Mouse (Mus musculus) heart, embryonic 16.5 days (tissue): ENCODE results near the gene Olfr147. TPM values are rescaled to one million over a fixed set of nuclear protein-coding genes. Genes with fewer than 3 reads are reported as not detected.
"Not testable (repeated sequence)": the region's sequence is repeated elsewhere in the genome, so short reads cannot be mapped to it uniquely, and the experiment has no call there.

Source experiments
- ATAC-seq: fragments of 200-750 bp; cut with Nextera tagmentation; replicated peaks from 2 replicates; pipeline ENCODE4 v1.8.0; 2017; ENCODE audit warnings: moderate number of reproducible peaks; ENCODE audit not compliant: insufficient read depth, low FRiP score; ENCODE audit errors: extremely low read depth
- H3K27ac ChIP-seq: fragments of 300-500 bp; sonication (generic); 2 replicates; pipeline ENCODE4 v1.5.1; 2014; ENCODE audit warnings: mild to moderate bottlenecking, low read length, control low read depth, moderate library complexity
- H3K27me3 ChIP-seq: fragments of 300-500 bp; sonication (generic); 2 replicates; pipeline ENCODE4 v1.6.1; 2014; ENCODE audit warnings: low read length, mixed read lengths; ENCODE audit not compliant: control insufficient read depth, insufficient read depth
- H3K36me3 ChIP-seq: fragments of 300-500 bp; sonication (generic); 2 replicates; pipeline ENCODE4 v1.6.1; 2014; ENCODE audit not compliant: control insufficient read depth, insufficient read depth
- H3K4me1 ChIP-seq: fragments of 300-500 bp; sonication (generic); 2 replicates; pipeline ENCODE4 v1.6.1; 2014; ENCODE audit warnings: low read length, mixed read lengths; ENCODE audit not compliant: control insufficient read depth, insufficient read depth
- H3K4me2 ChIP-seq: fragments of 300-500 bp; sonication (generic); 2 replicates; pipeline ENCODE4 v1.6.1; 2014; ENCODE audit warnings: low read depth, mild to moderate bottlenecking, control low read depth, low read length
- H3K4me3 ChIP-seq: fragments of 300-500 bp; sonication (generic); 2 replicates; pipeline ENCODE4 v1.5.1; 2014; ENCODE audit warnings: mild to moderate bottlenecking, control low read depth, low read length
- H3K9ac ChIP-seq: fragments of 300-500 bp; sonication (generic); 2 replicates; pipeline ENCODE4 v1.6.1; 2014; ENCODE audit warnings: low read length, control low read depth
- H3K9me3 ChIP-seq: fragments of 300-500 bp; sonication (generic); replicated peaks from 2 replicates; pipeline ENCODE4 v1.6.1; 2016; ENCODE audit warnings: low read length; ENCODE audit not compliant: control insufficient read depth
- WGBS: fragments of 180-500 bp; shearing (Covaris S2); extraction: QIAGEN DNeasy Blood & Tissue Kit; methylation state at CpG from one replicate; pipeline ENCODE4 v1.1.7; 2014; 5-methylcytosine and 5-hydroxymethylcytosine counted together
- polyA plus RNA-seq: library from polyadenylated mRNA; unstranded; fragments of >200 nt; fragmentation: Nextera tagmentation; extraction: Ambion mirVana; gene quantifications from 2 replicates; pipeline ENCODE4 v1.2.1, GENCODE M21; 2015

Olfr147 gene
- polyA plus RNA-seq, result not detected in 2 replicates

DNA sequence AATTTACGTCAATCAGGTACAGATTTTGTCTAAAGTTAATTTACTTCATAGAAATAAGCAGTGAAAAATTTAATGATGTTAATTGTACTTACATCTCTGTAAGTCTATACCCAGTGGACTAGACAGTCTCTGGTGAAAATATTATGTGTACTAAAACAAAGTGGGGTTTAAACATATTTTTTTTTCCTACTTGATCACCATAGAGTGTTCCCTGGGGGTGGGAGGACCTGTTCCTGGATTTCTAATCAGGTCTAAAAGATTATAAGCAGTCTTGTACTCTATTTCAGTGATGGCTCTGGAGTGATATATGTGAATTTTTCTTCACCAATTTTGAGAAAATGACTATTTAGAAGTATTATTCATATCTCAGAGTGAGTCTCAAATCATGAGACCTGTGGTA is at the start of gene Olfr147:
Olfr147 (plus strand) TSS at position 301 of the 400 bp plus-strand sequence.
- H3K4me2 ChIP-seq, result no peak within 1 kb of the TSS
- no peaks in the 10 kb centered on the region for H3K36me3 ChIP-seq

DNA sequence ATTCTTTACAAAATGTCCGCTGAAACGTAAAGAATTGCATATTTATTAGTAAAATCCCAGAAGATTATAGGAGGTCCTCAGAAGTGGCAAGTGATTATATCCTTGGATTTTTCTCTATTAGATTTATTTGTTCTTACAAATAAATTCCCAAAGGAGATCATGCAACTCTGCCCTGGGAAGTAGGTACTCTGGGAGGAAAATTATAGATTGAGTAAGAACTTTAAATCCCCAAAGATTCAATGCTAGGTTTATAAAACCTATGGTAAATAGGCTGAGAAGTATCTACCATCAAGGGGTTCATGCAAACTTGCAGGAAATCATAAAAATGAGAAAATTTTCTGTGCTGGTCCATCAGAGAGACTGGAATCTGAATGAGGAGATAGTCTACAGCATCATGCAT is 34.9 kb upstream of the Olfr147 start, which contains the start of gene Olfr250:
Olfr250 (plus strand) TSS at position 301 of the 400 bp plus-strand sequence.
- Histone ChIP-seq H3K36me3 (no peaks in the 10 kb centered on the region), H3K9me3 (no peaks in the 10 kb centered on the region), H3K27me3 (no peaks in the 10 kb centered on the region), H3K4me2 (no peak within 1 kb of the TSS), H3K9ac (no peak within 1 kb of the TSS), H3K4me1 (no peaks in the 10 kb centered on the region), H3K27ac (no peak within 1 kb of the TSS), H3K4me3 (no peak within 1 kb of the TSS)
- no peak for ATAC-seq
- WGBS, result 91% methylated on average over 2 of the region's 2 CpGs

More for the DNA sequence above, at the start of gene Olfr147:
- Histone ChIP-seq H3K9me3 (no peaks in the 10 kb centered on the region), H3K27ac (no peak within 1 kb of the TSS), H3K27me3 (no peaks in the 10 kb centered on the region), H3K9ac (no peak within 1 kb of the TSS), H3K4me1 (no peaks in the 10 kb centered on the region), H3K4me3 (no peak within 1 kb of the TSS)
- no peak for ATAC-seq
- 85% methylated on average over 1 of the region's 1 CpGs for WGBS

DNA sequence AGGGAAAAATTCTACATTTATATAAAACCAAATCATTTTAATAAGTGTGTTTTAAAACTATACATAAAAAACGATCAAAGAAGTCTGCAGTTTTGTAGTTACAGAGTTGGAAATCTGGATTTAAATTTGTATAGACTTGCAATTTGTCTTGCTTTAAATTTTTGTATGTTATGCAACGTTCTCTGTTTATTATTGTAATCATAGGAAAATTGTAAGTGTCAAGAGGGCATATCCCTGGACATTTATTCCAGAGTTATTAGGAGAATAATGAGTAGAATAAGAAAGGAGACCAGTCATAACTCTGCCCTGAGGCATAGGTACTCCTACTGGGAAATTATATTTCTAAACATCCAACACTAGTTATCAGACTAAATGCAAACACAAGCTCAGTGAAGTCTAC is 24.7 kb upstream of the Olfr147 start, which contains the start of gene Olfr251:
Olfr251 (plus strand) TSS at position 301 of the 400 bp plus-strand sequence.
- no peak within 1 kb of the TSS for H3K9ac ChIP-seq
- H3K4me1 ChIP-seq, result no peaks in the 10 kb centered on the region
- H3K36me3 ChIP-seq, result no peaks in the 10 kb centered on the region
- no peak within 1 kb of the TSS for H3K4me2 ChIP-seq
- 51% methylated on average over 2 of the region's 2 CpGs for WGBS
- H3K9me3 ChIP-seq, result no peaks in the 10 kb centered on the region
- no peak within 1 kb of the TSS for H3K4me3 ChIP-seq
- ATAC-seq, result no peak
- H3K27me3 ChIP-seq, result no peaks in the 10 kb centered on the region
- no peak within 1 kb of the TSS for H3K27ac ChIP-seq

DNA sequence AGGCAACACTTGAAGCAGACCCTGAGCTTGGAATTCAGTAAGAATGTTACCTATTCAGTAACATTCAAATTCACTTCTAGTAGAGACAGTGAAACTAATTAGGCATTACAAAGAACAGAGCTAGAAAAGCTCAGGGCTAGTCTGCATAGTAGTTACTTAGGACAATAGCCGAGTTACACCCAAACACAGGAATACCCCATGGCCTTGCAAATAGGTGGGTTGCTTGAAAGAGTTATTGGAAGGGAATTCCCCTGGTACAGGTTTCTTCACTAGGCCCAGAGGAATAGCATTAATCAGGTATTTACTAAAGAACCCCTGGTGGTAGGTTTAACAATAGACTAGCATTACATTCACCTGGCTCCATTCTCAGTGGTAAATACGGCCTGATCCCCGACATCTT is 6.0 kb downstream of the Olfr147 start:
- H3K9me3 ChIP-seq, H3K4me2 ChIP-seq, H3K4me3 ChIP-seq, H3K27ac ChIP-seq, H3K27me3 ChIP-seq, ATAC-seq, H3K9ac ChIP-seq, H3K36me3 ChIP-seq, H3K4me1 ChIP-seq: not testable (repeated sequence)
- WGBS, result 89% methylated on average over 3 of the region's 3 CpGs

DNA sequence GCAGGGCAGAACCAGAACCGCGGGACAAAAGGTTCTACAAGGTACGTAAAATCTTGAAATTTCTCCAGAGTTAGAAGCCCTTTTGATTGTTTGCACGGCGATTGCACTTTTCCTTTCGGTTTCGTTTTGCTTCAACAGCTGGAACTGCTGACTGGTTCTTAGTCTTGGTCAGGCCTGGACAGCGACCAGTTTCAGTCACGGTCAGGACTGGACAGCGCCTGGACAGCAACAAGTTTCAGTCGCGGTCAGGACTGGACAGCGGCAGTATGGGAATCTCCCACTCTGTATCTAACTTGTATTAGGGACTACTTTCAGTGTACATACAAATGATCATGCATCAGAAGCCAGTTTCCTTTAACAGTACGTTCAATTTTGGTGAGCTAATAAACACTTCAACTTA is 12.0 kb downstream of the Olfr147 start:
- WGBS, result 84% methylated on average over 14 of the region's 14 CpGs
- not testable (repeated sequence) for H3K9me3 ChIP-seq, H3K27ac ChIP-seq, H3K4me2 ChIP-seq, H3K9ac ChIP-seq, H3K4me3 ChIP-seq, H3K36me3 ChIP-seq, ATAC-seq, H3K4me1 ChIP-seq, H3K27me3 ChIP-seq

DNA sequence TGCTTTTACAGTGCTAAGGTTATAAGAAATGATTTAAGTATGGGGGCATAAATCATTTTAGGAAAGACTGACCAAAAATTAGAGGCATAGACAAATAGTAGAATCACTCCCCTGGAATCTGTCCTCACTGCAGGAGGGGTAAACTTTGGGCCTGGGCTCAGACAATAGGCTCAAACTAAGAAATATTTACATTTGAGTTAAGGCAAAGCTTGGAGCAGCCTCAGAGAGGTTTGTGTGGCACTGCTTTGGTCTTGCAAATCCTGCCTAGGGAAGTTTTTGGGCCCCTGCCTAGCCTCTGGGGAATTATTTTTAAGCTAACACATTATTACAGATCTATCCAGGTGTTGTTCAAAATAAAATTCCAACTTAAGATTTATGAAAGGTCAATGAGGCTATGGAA is 22.3 kb downstream of the Olfr147 start:
- Histone ChIP-seq H3K9ac (no peak overlapping the region), H3K4me3 (no peak overlapping the region), H3K36me3 (no peaks in the 10 kb centered on the region), H3K4me1 (no peaks in the 10 kb centered on the region), H3K9me3 (peaks cover 3% of the 10 kb centered on the region; the same call in 1 of the 2 replicates), H3K27me3 (no peaks in the 10 kb centered on the region), H3K4me2 (no peak overlapping the region), H3K27ac (no peak overlapping the region)
- no peak for ATAC-seq

DNA sequence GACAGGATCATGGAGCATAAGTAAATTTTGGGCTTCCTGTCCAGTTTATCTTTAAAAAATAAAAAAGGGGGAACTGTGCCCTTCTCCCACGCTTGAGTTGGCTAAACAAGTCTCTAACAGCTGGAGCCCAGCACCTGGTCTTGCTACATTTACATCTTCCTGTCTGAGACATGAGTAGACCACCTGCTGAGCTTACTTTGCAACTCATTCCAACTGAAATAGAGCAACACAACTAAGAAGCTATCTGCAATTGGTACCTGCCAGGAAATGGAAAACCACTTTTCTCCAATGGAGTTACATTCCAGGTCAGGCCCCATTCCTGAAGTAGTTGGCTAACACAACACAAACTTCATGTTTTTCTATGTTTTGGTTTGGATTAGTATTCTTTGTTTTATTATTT is 25.5 kb downstream of the Olfr147 start:
- no peaks in the 10 kb centered on the region for H3K36me3 ChIP-seq
- no peak overlapping the region for H3K27ac ChIP-seq
- 36% methylated on average over 1 of the region's 1 CpGs for WGBS
- H3K4me2 ChIP-seq, result no peak overlapping the region
- H3K4me3 ChIP-seq, result no peak overlapping the region
- H3K9me3 ChIP-seq, result peaks cover 3% of the 10 kb centered on the region; the same call in 1 of the 2 replicates
- H3K9ac ChIP-seq, result no peak overlapping the region
- no peaks in the 10 kb centered on the region for H3K27me3 ChIP-seq
- no peaks in the 10 kb centered on the region for H3K4me1 ChIP-seq
- ATAC-seq, result no peak

DNA sequence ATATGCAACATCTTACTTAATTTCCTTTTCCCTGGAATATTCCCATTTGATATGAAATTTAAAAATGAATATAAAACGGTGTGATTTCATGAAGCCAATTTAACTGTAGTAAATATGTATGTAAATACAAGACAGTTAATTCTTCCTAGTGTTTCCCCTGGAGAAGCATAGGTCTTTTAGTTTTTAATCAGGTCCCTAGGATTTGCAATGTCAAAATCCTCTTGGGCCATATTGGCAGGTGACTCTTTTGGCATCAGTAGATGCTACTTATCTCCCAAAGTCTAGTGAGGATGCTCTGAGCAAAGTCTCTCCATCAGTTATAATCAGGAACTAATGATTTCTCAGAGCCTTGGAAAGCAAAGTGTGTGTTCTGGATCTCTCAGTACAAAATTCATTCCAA is 27.7 kb downstream of the Olfr147 start, which contains the start of gene Olfr901:
Olfr901 (plus strand) TSS at position 301 of the 400 bp plus-strand sequence.
- Histone ChIP-seq H3K27ac (no peak within 1 kb of the TSS), H3K4me3 (no peak within 1 kb of the TSS), H3K9ac (no peak within 1 kb of the TSS), H3K9me3 (peaks cover 3% of the 10 kb centered on the region; the same call in 1 of the 2 replicates), H3K4me1 (no peaks in the 10 kb centered on the region), H3K27me3 (no peaks in the 10 kb centered on the region), H3K36me3 (no peaks in the 10 kb centered on the region), H3K4me2 (no peak within 1 kb of the TSS)
- WGBS, result 76% methylated on average over 1 of the region's 1 CpGs
- ATAC-seq, result no peak

DNA sequence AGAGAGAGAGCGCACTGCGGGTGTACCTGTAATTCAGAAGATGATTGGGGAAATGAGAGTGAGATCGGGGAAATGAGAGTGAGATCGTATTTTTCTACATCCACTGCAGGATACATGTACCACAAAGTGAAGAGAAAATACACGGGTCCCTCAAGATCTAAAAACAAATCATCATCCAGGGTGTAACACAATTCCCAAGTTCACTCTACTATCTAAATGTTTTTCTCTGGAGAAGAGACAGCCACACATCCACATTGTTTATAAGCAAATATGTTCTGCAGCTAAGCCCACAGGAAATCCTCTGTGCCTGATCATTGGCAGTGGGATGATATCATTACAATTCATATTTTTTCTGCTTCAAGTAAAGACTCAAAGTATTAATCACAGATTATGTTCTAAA is 45.9 kb downstream of the Olfr147 start, which contains the start of gene Olfr902:
Olfr902 (plus strand) TSS at position 301 of the 400 bp plus-strand sequence.
- Histone ChIP-seq H3K9me3 (no peaks in the 10 kb centered on the region), H3K36me3 (no peaks in the 10 kb centered on the region), H3K27me3 (no peaks in the 10 kb centered on the region), H3K9ac (no peak within 1 kb of the TSS), H3K4me2 (no peak within 1 kb of the TSS), H3K27ac (no peak within 1 kb of the TSS), H3K4me3 (no peak within 1 kb of the TSS), H3K4me1 (no peaks in the 10 kb centered on the region)
- 82% methylated on average over 5 of the region's 5 CpGs for WGBS
- ATAC-seq, result no peak
